Mouse (Mus musculus): ENCODE data around the gene Ripply2.
A peak's percentile ranks its signal among the peaks of the same experiment; 100 is the strongest.

The Ripply2 gene

DNA sequence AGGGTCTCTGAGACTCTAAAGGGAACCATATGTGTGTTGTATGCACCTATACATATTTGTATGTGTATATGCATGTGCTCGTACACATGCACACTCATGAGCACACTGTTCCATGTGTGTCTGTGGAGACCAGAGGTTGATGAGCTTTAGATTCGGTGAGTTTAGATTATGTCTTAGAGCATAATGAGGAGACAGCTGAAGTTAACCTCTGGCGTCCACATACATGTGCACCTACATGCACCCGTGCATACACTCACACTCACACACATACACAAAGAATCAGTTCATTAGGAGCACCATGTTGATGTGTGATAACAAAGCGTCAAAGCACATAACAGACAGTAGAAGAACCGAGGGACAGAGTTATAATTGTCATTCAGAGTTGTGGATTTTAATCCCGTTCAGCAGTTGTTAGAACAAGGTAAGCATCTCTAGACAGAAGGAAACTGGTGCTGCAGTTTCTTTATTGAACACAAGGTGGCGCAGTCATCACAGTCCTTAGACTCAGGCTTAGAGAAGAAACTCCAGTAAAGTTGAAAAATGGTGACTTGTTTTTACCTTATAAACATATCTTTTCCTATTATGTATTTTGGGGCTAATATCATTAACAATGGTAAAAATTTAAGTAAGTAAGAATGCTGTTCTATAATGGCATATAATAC is 12.2 kb downstream of the Ripply2 start:
- peak; percentile 75 for DNase-seq

DNA sequence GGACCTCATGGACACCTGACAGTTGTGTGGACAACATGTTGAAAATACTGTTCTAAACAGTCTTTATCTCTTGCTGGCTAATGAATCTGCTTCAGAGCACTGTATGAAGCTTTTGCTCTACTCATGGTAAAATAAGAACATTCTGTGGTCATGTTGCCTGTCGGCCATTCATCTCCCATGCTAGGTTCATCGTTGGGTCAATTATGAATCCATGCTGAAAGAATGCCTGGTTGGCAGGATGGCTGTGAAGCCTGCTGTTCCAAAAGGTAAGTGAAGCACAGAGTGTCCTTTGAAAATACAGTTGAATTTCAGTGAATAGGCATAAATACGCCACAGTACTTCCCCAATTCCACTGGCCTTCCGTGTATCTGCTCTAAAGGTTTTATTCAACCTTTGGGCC is 16.9 kb downstream of the Ripply2 start:
- DNase-seq: no peak

DNA sequence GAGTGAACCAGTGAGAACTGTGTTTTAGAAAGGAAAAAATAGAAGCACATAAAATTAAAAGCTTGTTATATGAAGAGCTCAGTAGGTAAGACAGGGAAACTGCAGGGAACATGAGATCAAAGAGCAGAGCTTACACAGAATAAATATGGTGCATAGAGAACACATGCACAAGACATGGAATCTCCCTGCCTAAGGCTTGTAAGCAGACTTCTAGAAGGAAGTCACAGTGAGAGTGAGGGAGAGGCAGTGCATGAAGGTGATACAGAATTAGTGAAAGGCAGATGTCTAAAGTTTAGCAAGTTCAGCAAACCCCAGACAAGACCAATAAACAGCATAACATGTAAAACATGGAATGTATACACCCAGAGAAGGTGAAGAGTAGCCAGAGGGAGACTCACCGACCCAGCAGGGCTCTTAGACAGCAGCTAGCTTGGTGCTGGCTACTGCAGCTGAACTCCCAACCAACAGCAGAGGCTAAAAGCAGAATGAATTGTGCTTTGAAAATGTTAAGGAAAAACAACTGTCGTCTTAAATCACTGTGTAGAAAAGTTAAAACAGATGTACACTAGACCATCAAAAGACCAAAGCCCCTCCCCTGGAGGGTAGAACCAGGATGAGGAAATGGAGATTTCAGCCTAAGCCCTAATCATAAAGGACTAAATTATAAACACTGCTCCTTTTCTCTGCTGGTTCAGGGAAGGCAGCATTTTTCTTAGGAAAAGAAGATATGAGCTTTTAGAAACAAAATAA is 19.7 kb downstream of the Ripply2 start:
- DNase-seq: no peak

DNA sequence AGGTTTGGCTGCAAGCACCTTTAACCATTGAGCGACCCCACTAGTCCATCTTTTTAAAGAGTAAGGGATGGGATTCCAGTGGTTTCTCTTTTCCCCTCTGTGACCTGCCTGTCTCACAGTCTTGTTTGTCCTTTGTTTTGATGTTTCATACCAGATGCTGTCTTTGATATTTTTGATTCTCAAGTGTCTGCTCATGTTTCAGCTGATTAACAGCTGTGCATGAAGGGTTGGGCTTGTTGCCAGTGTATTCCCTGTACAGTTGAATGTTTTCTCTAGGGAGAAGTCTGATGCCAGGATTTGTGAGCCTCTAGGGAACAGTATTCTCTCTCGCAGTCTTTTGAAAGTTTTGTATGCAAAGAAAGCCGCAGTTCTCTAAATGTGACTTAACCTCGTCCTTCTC is 34.1 kb downstream of the Ripply2 start:
- DNase-seq: no peak

DNA sequence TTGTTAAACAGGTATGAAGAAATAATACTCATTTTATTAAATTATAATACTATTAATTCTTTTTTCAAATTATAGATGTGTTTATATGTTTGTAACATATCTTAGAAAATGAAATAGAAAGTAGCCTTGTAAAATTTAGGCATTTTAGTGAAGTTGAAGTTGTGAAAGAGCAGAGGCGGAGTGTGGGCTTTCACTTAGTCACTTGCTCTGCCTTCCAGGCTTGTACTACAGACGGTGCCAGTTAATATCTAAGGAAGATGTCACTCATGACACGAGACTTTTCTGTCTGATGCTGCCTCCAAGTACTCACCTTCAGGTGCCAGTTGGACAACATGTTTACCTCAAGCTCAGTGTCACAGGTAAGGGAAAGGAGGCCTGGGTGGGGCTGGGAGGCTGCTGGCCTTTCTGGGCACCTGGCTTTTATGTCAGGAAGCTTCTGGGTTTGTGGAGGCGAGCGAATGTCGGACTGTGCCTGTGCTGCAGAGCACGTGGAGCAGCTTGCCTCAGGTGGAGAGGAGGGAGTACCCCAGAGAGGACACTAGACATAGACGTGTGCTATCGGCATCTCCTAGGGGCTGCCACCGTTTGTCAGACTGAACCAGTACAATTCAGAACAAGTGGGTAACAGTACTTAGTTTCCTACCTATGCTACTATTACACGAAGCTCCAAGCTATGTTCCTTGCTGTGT is 40.4 kb downstream of the Ripply2 start:
- no peak for DNase-seq

DNA sequence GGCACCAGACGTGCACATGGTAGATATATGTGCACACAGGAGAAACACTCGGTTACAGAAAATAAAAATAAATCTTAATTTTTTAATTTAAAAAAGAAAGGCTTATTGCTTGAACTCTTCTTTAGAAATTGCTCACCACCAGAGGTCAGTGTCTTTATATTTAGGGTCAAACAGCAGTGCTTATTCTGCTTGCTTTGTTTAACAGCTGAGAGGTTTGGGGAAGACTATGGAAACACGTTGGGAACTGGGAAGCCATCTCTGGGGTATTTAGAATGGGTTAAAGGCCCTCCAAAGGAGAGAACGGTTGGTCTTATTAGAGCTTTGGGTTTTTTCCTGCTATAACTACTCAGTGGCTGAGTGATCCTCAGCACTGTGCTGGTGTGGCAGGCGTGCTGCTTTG is 47.0 kb downstream of the Ripply2 start:
- DNase-seq: no peak

DNA sequence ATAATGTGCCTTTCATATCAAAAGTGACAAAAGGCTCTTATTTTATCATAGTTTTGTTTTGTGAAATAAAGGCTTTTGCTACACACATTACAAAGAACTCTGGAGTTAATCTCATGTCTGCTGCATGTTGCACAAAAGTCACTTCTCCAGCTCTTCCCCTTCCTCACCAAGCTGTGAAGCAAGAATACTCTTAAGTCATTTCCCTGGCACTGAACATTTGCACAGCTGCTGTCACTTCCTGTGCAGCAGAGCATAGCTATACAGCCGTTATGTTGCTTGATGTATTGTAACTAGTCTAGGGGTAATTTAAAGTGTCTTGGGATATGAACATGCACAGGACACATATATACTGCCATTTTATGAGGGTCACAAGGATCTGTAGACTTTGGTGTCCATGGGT is 52.8 kb downstream of the Ripply2 start:
- DNase-seq: no peak

Measured in kidney, postnatal 4 days (tissue).